Mouse (Mus musculus): ENCODE measurements around the gene Arhgef9. TPM values are rescaled to one million over a fixed set of nuclear protein-coding genes. Genes with fewer than 3 reads are reported as not detected.

Gene Arhgef9
- polyA plus RNA-seq, 1 experiment from 2014 or later: 14.9 TPM

DNA sequence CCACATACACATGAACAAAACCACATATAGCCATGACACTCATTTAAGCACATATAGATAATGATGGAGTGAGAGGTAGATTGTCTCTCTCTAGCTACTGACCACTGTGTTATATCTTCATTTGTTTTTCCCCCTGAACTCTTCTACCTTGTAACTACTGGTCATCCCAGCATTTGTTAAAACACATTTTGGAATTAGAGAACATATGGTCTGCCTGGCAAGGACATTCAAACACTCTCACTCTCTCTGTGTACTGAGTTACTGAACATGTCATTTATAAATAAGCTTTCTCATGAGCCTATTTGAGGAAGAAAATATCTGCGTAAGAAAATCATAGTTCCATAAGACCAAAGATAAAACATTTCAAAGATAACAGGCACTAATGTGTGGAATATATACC lies 64.9 kb downstream of the Arhgef9 start:
- no peaks in the 10 kb centered on the region for H3K4me1 ChIP-seq
- WGBS: 90% methylated on average over 1 of the region's 1 CpGs
- no peak overlapping the region for H3K4me2 ChIP-seq
- H3K4me3 ChIP-seq (replicated peaks): no peak overlapping the region
- no peak for ATAC-seq (replicated peaks; ENCODE audit: low FRiP score)
- H3K27me3 ChIP-seq: peaks cover 20% of the 10 kb centered on the region; the same call in 1 of the 2 replicates
- no peaks in the 10 kb centered on the region for H3K36me3 ChIP-seq
- no peak overlapping the region for H3K9ac ChIP-seq
- H3K27ac ChIP-seq: no peak overlapping the region
- H3K9me3 ChIP-seq (replicated peaks): no peaks in the 10 kb centered on the region

DNA sequence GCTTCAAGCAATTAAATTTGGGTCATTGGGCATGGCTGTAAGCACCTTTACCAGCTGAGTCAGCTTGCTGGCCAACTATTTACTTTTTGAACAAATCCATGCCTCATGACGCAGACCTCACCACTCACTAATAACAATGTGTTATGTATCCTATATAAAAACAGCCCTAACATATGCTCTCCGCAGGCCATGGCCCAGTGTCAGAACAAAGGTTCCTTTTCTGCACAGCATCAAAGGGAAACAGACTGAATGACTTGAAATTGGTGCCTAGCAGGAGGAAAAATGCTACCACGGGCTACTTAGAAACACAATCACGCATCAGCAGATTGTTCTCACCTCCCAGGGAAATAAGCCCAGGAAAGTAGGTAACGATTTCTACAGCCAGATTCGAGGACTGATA lies 73.2 kb downstream of the Arhgef9 start:
- Histone ChIP-seq H3K4me3 (replicated peaks) (no peak overlapping the region), H3K4me1 (no peaks in the 10 kb centered on the region), H3K9me3 (replicated peaks) (no peaks in the 10 kb centered on the region), H3K4me2 (no peak overlapping the region), H3K27me3 (peaks cover 2% of the 10 kb centered on the region; the same call in 1 of the 2 replicates), H3K9ac (no peak overlapping the region), H3K27ac (no peak overlapping the region), H3K36me3 (no peaks in the 10 kb centered on the region)
- 68% methylated on average over 6 of the region's 6 CpGs for WGBS
- ATAC-seq (replicated peaks; ENCODE audit: low FRiP score): no peak

DNA sequence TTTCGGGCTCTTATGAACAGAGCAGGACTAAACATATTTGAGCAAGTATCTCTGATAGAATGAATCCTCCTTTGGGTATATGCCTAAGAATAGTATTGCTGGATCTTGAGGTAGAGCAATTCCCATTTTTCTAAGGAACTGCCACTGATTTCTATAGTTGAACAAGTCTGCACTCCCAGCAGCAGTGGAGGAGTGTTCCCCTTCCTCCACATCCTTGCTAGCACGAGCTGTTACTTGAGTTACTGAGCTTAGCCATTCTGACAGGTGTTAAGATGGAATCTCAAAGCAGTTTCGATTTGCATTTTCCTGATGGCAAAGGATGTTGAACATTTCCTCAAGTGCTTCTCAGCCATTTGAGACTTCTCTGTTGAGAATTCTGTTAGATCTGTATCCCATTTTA lies 92.3 kb downstream of the Arhgef9 start:
- no peaks in the 10 kb centered on the region for H3K36me3 ChIP-seq
- no peak overlapping the region for H3K4me3 ChIP-seq (replicated peaks)
- no peak for ATAC-seq (replicated peaks; ENCODE audit: low FRiP score)
- 72% methylated on average over 3 of the region's 3 CpGs for WGBS
- peaks cover 4% of the 10 kb centered on the region; the same call in 1 of the 2 replicates for H3K27me3 ChIP-seq
- H3K4me2 ChIP-seq: no peak overlapping the region
- no peaks in the 10 kb centered on the region for H3K4me1 ChIP-seq
- no peak overlapping the region for H3K27ac ChIP-seq
- no peak overlapping the region for H3K9ac ChIP-seq
- H3K9me3 ChIP-seq (replicated peaks): no peaks in the 10 kb centered on the region

DNA sequence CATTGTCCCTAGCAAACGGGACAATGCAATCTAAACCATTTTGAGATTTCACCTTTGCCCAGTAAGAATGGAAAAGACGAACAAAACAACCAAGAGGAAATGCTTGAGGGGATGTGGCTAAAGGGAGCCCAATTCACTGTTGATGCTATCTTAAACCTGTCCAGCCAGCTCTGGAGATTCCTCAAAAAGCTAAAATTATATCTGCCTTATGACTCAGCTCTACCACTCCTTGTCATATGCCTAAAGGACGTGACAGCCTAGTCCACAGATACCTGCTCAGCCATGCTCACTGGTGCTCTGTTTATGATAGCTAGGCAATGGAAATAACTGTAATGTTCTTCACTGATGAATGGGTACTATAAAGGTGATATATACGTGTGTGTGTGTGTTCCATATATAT lies 109.0 kb downstream of the Arhgef9 start:
- H3K9me3 ChIP-seq (replicated peaks): no peaks in the 10 kb centered on the region
- no peak for ATAC-seq (replicated peaks; ENCODE audit: low FRiP score)
- H3K27ac ChIP-seq: no peak overlapping the region
- no peak overlapping the region for H3K9ac ChIP-seq
- H3K36me3 ChIP-seq: no peaks in the 10 kb centered on the region
- WGBS: 66% methylated on average over 4 of the region's 4 CpGs
- no peak overlapping the region for H3K4me2 ChIP-seq
- no peak overlapping the region for H3K4me3 ChIP-seq (replicated peaks)
- H3K4me1 ChIP-seq: no peaks in the 10 kb centered on the region
- H3K27me3 ChIP-seq: no peaks in the 10 kb centered on the region

DNA sequence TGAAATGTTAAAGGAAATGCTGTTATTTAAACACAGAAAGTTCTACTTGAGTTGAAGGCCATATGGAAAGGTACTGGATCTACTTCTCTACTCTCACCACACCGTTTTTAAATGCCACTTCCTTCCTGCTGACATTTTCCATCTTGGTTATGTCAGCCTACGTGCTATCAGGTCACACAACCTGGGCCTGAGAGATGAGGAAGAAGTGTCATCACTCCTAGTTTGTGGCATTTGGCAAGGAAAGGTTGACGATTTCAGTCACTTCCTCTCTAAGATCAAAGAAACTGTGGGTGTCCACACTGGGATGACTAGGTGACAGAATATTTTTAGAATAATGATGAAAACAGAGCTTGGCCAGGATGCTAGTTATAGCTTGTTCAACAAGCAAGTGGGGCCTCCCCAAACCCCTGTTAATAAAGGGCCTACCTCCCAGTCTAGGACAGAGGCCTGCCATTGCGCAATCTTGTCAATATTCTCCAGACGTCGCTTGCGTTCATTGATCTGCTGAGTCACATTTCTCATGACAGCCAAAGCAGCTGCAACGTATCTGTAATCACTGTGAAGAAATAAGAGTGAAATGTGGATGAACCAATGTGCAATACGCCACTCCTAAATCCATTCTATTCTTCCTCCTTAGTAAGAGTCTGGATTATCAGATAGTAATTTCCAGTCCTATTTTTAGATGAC lies 119.5 kb downstream of the Arhgef9 start:
- Histone ChIP-seq H3K9me3 (replicated peaks) (no peaks in the 10 kb centered on the region), H3K4me1 (no peaks in the 10 kb centered on the region), H3K27me3 (peaks cover 14% of the 10 kb centered on the region; the same call in 1 of the 2 replicates), H3K4me3 (replicated peaks) (no peak overlapping the region), H3K36me3 (no peaks in the 10 kb centered on the region), H3K4me2 (no peak overlapping the region), H3K9ac (no peak overlapping the region), H3K27ac (no peak overlapping the region)
- WGBS: 87% methylated on average over 9 of the region's 9 CpGs
- ATAC-seq (replicated peaks; ENCODE audit: low FRiP score): no peak

DNA sequence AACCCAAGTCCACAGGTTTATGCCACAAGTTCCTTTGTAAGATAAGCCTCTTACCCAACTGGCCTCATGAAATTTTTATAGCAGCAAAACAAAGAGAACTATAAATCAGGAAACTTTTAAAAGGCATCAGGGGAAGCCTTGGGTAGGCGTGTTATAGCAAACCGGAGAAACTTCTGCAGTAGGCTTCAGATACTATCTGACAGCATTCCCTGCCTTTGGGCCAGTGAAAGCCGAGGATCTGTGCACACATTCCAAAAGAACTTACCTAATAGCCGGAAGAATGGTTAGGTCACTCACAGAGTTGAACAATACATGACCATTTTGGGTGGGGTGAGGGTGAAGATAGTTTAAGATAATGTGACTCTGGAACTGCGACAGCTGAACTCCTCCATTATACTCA lies 168.7 kb downstream of the Arhgef9 start:
- Histone ChIP-seq H3K4me1 (no peaks in the 10 kb centered on the region), H3K9me3 (replicated peaks) (no peaks in the 10 kb centered on the region), H3K27ac (0 out of 2 replicates have a peak overlapping the region, but pooled peaks have one; percentile 3), H3K27me3 (peaks cover 15% of the 10 kb centered on the region), H3K36me3 (no peaks in the 10 kb centered on the region), H3K9ac (no peak overlapping the region), H3K4me2 (no peak overlapping the region), H3K4me3 (replicated peaks) (no peak overlapping the region)
- 46% methylated on average over 5 of the region's 5 CpGs for WGBS
- no peak for ATAC-seq (replicated peaks; ENCODE audit: low FRiP score)

DNA sequence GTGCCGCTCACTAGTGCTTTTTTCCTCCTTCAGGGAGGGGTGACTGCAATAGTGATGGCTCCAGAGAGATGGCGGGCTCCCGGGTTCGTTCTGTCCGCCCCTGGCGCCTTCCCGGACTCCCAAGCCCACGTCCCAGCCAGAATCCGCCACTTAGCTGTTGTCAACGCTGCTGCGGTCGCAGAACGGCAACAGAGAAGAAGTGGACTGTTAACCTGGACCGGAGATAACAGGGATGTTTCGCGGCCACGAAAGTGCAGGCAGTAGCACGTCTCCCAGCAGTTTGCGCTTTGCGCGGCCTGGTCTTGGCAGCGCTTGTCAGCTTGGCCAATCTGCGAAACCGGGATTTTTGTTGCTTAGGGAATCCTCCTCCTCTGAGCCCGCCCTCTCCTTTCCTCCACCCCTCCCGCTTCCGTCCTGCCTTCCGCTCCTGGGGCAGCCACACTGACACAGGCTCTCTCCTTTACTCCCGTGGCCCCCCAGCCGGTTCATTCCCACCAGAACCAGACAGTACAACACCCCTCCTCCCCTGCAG lies 170.2 kb downstream of the Arhgef9 start, which contains the start of gene Spin4:
Gene Spin4, minus strand, starts transcription at position 322 of the 532 bp plus-strand sequence.
- Histone ChIP-seq H3K9me3 (replicated peaks) (no peaks in the 10 kb centered on the region), H3K4me1 (no peaks in the 10 kb centered on the region), H3K27me3 (peaks cover 15% of the 10 kb centered on the region), H3K27ac (peak within 1 kb of the TSS; percentile 96), H3K9ac (peak within 1 kb of the TSS; percentile 53), H3K4me2 (peak within 1 kb of the TSS; percentile 64), H3K4me3 (replicated peaks) (peak within 1 kb of the TSS; percentile 55), H3K36me3 (no peaks in the 10 kb centered on the region)
- ATAC-seq (replicated peaks; ENCODE audit: low FRiP score): peak; percentile 98
- 21% methylated on average over 30 of the region's 30 CpGs for WGBS

DNA sequence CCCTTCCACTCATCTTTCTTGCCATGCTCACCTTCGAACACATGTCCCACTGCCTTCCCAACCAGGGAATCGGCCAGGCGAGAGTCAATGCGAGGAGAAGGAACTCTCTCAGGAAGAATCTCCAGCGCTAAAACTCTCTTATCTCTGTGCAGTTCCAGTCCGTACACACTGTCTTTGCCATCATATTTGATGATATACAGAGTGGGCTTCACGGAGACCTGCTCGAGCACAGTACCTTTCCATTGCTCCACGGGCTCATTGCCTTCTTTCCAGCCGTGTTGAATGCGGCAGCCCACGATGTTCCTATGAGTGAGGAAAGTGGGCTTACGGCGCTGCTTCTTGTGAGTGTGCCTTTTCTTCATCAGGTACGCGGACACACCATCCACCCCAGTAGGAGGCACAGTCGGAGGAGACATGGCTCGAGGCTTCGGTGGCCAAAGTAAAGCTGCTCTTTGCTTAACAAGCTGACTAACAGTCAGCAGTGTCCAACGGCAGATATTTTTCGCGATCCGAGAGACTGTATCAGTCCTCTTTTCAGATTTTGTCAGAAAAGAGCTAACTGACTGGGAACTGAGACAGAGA lies 170.8 kb downstream of the Arhgef9 start:
- Histone ChIP-seq H3K27me3 (peaks cover 16% of the 10 kb centered on the region), H3K4me1 (no peaks in the 10 kb centered on the region), H3K4me2 (peak overlapping the region; percentile 64), H3K9me3 (replicated peaks) (no peaks in the 10 kb centered on the region), H3K36me3 (no peaks in the 10 kb centered on the region), H3K27ac (peak overlapping the region; percentile 96), H3K4me3 (replicated peaks) (peak overlapping the region; percentile 55), H3K9ac (peak overlapping the region; percentile 53)
- ATAC-seq (replicated peaks; ENCODE audit: low FRiP score): peak; percentile 69
- WGBS: 21% methylated on average over 23 of the region's 23 CpGs

DNA sequence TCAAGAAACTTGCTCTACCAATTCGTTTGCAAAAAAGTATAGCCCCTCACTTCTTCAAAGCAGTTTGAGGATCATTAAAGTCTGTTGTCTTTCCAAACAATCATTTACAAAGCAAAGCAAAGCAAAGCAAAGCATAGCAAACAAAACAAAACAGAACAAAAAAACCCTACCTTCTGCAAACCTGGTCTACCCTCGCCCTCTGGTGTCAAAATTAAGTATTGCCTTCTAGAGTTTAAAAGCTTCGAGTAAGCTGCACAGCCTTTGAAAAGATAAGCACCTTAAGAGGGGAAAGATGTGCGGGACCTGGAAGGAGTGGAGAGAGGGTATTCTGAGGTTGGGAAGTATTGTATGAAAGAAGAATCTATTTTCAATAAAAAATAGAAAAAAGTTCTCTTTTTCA lies 184.6 kb downstream of the Arhgef9 start:
- ATAC-seq (replicated peaks; ENCODE audit: low FRiP score): no peak
- H3K4me1 ChIP-seq: no peaks in the 10 kb centered on the region
- peaks cover 20% of the 10 kb centered on the region for H3K27me3 ChIP-seq

More for the DNA sequence above, 184.6 kb downstream of the Arhgef9 start:
- no peaks in the 10 kb centered on the region for H3K36me3 ChIP-seq
- no peak overlapping the region for H3K4me2 ChIP-seq
- WGBS: 24% methylated on average over 4 of the region's 4 CpGs
- no peaks in the 10 kb centered on the region for H3K9me3 ChIP-seq (replicated peaks)
- H3K9ac ChIP-seq: no peak overlapping the region
- no peak overlapping the region for H3K27ac ChIP-seq
- H3K4me3 ChIP-seq (replicated peaks): no peak overlapping the region

Other genes starting within 250 kb of the Arhgef9 start
- 8.6 and 9.1 TPM in 2 replicates for gene Spin4, start 170.2 kb downstream of the Arhgef9 start, polyA plus RNA-seq (2015; fragmentation: Nextera tagmentation; extraction: Ambion mirVana)
- 10.0 and 11.1 TPM in 2 replicates for gene Amer1, start 248.0 kb upstream of the Arhgef9 start, polyA plus RNA-seq (2015; fragmentation: Nextera tagmentation; extraction: Ambion mirVana)

Data from kidney, embryonic 15.5 days (tissue).